Mouse (Mus musculus): ENCODE data around the gene Arl3. TPM values are rescaled to one million over a fixed set of nuclear protein-coding genes. Genes with fewer than 3 reads are reported as not detected.

Gene Arl3
- polyA plus RNA-seq, 1 experiment = 227 TPM

GRCm38 (mm10) chr19:46562581-46563515 is 10.2 kb downstream of the Arl3 start:
- WGBS = 20% methylated on average over 14 of the region's 14 CpGs
- DNase-seq = peak; percentile 74 to 89
- TF ChIP-seq POLR2A (IDR thresholded peaks at IDR 0.05; ENCODE audit: borderline replicate concordance, insufficient read depth, low read length) (peak; percentile 45; the same call in 1 of the 2 replicates), CTCF (IDR thresholded peaks at IDR 0.05; ENCODE audit: borderline replicate concordance, insufficient read depth, low read depth, low read length) (no peak)
- Histone ChIP-seq H3K4me1 (ENCODE audit: control insufficient read depth, insufficient read depth, low read length) (peaks cover 31% of the 10 kb centered on the region), H3K27ac (ENCODE audit: insufficient read depth, low read length) (peak overlapping the region; percentile 74), H3K4me3 (replicated peaks; ENCODE audit: insufficient read depth, low read depth, low read length) (peak overlapping the region; percentile 11), H3K27me3 (ENCODE audit: control insufficient read depth, insufficient read depth, low read length) (no peaks in the 10 kb centered on the region)

- peaks cover 32% of the 10 kb centered on the region for H3K4me1 ChIP-seq (ENCODE audit: control insufficient read depth, insufficient read depth, low read length)
- 10% methylated on average over 1 of the region's 1 CpGs for WGBS
- H3K27me3 ChIP-seq (ENCODE audit: control insufficient read depth, insufficient read depth, low read length) = no peaks in the 10 kb centered on the region
- H3K4me3 ChIP-seq (replicated peaks; ENCODE audit: insufficient read depth, low read depth, low read length) = no peak overlapping the region
- H3K27ac ChIP-seq (ENCODE audit: insufficient read depth, low read length) = peak overlapping the region; percentile 74
- peak; percentile 72 for TF ChIP-seq CTCF (IDR thresholded peaks at IDR 0.05; ENCODE audit: borderline replicate concordance, insufficient read depth, low read depth, low read length)
- TF ChIP-seq POLR2A (IDR thresholded peaks at IDR 0.05; ENCODE audit: borderline replicate concordance, insufficient read depth, low read length) = no peak
- peak; percentile 73 to 81 for DNase-seq
Measured at GRCm38 (mm10) chr19:46562132-46562531, 10.9 kb downstream of the Arl3 start.

GRCm38 (mm10) chr19:46558631-46559030 is 14.4 kb downstream of the Arl3 start:
- Histone ChIP-seq H3K4me3 (replicated peaks; ENCODE audit: insufficient read depth, low read depth, low read length) (peak overlapping the region; percentile 33), H3K4me1 (ENCODE audit: control insufficient read depth, insufficient read depth, low read length) (peaks cover 24% of the 10 kb centered on the region), H3K27ac (ENCODE audit: insufficient read depth, low read length) (no peak overlapping the region), H3K27me3 (ENCODE audit: control insufficient read depth, insufficient read depth, low read length) (no peaks in the 10 kb centered on the region)
- 24% methylated on average over 12 of the region's 12 CpGs for WGBS
- peak; percentile 63 to 72 for DNase-seq
- TF ChIP-seq POLR2A (IDR thresholded peaks at IDR 0.05; ENCODE audit: borderline replicate concordance, insufficient read depth, low read length) (no peak), CTCF (IDR thresholded peaks at IDR 0.05; ENCODE audit: borderline replicate concordance, insufficient read depth, low read depth, low read length) (no peak)

- TF ChIP-seq POLR2A (IDR thresholded peaks at IDR 0.05; ENCODE audit: borderline replicate concordance, insufficient read depth, low read length) (no peak), CTCF (IDR thresholded peaks at IDR 0.05; ENCODE audit: borderline replicate concordance, insufficient read depth, low read depth, low read length) (no peak)
- H3K4me3 ChIP-seq (replicated peaks; ENCODE audit: insufficient read depth, low read depth, low read length) = no peak overlapping the region
- DNase-seq = no peak
- H3K4me1 ChIP-seq (ENCODE audit: control insufficient read depth, insufficient read depth, low read length) = peaks cover 22% of the 10 kb centered on the region
- WGBS = 75% methylated on average over 8 of the region's 8 CpGs
- H3K27me3 ChIP-seq (ENCODE audit: control insufficient read depth, insufficient read depth, low read length) = no peaks in the 10 kb centered on the region
- no peak overlapping the region for H3K27ac ChIP-seq (ENCODE audit: insufficient read depth, low read length)
Measured at GRCm38 (mm10) chr19:46558009-46558408, 15.0 kb downstream of the Arl3 start.

GRCm38 (mm10) chr19:46553541-46553955 is 19.4 kb downstream of the Arl3 start:
- Histone ChIP-seq H3K4me3 (replicated peaks; ENCODE audit: insufficient read depth, low read depth, low read length) (no peak overlapping the region), H3K27me3 (ENCODE audit: control insufficient read depth, insufficient read depth, low read length) (no peaks in the 10 kb centered on the region), H3K4me1 (ENCODE audit: control insufficient read depth, insufficient read depth, low read length) (peaks cover 8% of the 10 kb centered on the region), H3K27ac (ENCODE audit: insufficient read depth, low read length) (no peak overlapping the region)
- WGBS = 36% methylated on average over 11 of the region's 11 CpGs
- DNase-seq = no peak
- TF ChIP-seq CTCF (IDR thresholded peaks at IDR 0.05; ENCODE audit: borderline replicate concordance, insufficient read depth, low read depth, low read length) (no peak), POLR2A (IDR thresholded peaks at IDR 0.05; ENCODE audit: borderline replicate concordance, insufficient read depth, low read length) (no peak)

GRCm38 (mm10) chr19:46552496-46552895 is 20.5 kb downstream of the Arl3 start:
- DNase-seq = no peak
- Histone ChIP-seq H3K27ac (ENCODE audit: insufficient read depth, low read length) (no peak overlapping the region), H3K27me3 (ENCODE audit: control insufficient read depth, insufficient read depth, low read length) (no peaks in the 10 kb centered on the region), H3K4me3 (replicated peaks; ENCODE audit: insufficient read depth, low read depth, low read length) (no peak overlapping the region), H3K4me1 (ENCODE audit: control insufficient read depth, insufficient read depth, low read length) (no peaks in the 10 kb centered on the region)
- WGBS = 89% methylated on average over 4 of the region's 4 CpGs
- no peak for TF ChIP-seq CTCF (IDR thresholded peaks at IDR 0.05; ENCODE audit: borderline replicate concordance, insufficient read depth, low read depth, low read length)
- TF ChIP-seq POLR2A (IDR thresholded peaks at IDR 0.05; ENCODE audit: borderline replicate concordance, insufficient read depth, low read length) = no peak

GRCm38 (mm10) chr19:46550385-46550784 is 22.6 kb downstream of the Arl3 start:
- DNase-seq = no peak
- H3K27me3 ChIP-seq (ENCODE audit: control insufficient read depth, insufficient read depth, low read length) = no peaks in the 10 kb centered on the region
- no peak overlapping the region for H3K4me3 ChIP-seq (replicated peaks; ENCODE audit: insufficient read depth, low read depth, low read length)
- no peaks in the 10 kb centered on the region for H3K4me1 ChIP-seq (ENCODE audit: control insufficient read depth, insufficient read depth, low read length)
- no peak for TF ChIP-seq POLR2A (IDR thresholded peaks at IDR 0.05; ENCODE audit: borderline replicate concordance, insufficient read depth, low read length)
- no peak for TF ChIP-seq CTCF (IDR thresholded peaks at IDR 0.05; ENCODE audit: borderline replicate concordance, insufficient read depth, low read depth, low read length)
- 89% methylated on average over 4 of the region's 4 CpGs for WGBS
- H3K27ac ChIP-seq (ENCODE audit: insufficient read depth, low read length) = no peak overlapping the region

GRCm38 (mm10) chr19:46548110-46548509 is 24.9 kb downstream of the Arl3 start:
- H3K4me1 ChIP-seq (ENCODE audit: control insufficient read depth, insufficient read depth, low read length) = no peaks in the 10 kb centered on the region
- no peaks in the 10 kb centered on the region for H3K27me3 ChIP-seq (ENCODE audit: control insufficient read depth, insufficient read depth, low read length)
- TF ChIP-seq CTCF (IDR thresholded peaks at IDR 0.05; ENCODE audit: borderline replicate concordance, insufficient read depth, low read depth, low read length) (no peak), POLR2A (IDR thresholded peaks at IDR 0.05; ENCODE audit: borderline replicate concordance, insufficient read depth, low read length) (no peak)
- no peak for DNase-seq
- no peak overlapping the region for H3K27ac ChIP-seq (ENCODE audit: insufficient read depth, low read length)
- no peak overlapping the region for H3K4me3 ChIP-seq (replicated peaks; ENCODE audit: insufficient read depth, low read depth, low read length)
- 75% methylated on average over 10 of the region's 10 CpGs for WGBS

All from cerebellum, adult 2 months (tissue).